In the genomic region with DNA sequence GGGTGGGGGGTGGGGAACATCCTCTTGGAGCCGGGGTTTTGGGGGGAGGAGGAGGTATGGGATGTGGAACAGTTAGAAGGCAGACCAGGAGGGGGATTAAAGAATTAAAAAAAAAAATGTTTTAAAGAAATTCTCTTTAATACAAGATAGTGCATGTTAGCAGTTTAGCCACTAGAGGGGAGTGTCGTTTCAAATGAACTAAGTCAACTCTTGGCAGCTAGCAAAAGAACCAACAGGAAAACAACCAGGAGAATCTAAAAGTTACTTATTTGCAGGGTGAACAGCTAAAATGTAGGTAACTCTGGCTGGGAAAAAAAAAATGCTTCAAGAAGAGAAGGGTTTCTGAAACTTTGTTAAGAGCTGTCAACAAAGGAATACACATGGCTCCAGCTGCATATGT, we compare ENCODE assay signal across 8 mouse cellular contexts. TPM values are rescaled to one million over a fixed set of nuclear protein-coding genes. Genes with fewer than 3 reads are reported as not detected.
DNase-seq lines count a peak whose midpoint lies in the region; ATAC-seq and TF ChIP-seq lines count a peak whose summit lies in the region.

No protein-coding gene starts in this region.

- DNase-seq in forebrain, embryonic 10.5 days (ENCODE audit: extremely low spot score, low spot score) = no peak
- DNase-seq in liver, adult 2 months (ENCODE audit: extremely low read depth, low read depth, low spot score) = peak; percentile 63
- no peak for DNase-seq in liver, embryonic 11.5 days (ENCODE audit: low spot score)
- peak; percentile 81 for DNase-seq in MEL-GATA-1-ER (ENCODE audit: extremely low read depth, low read depth)
- peak; percentile 14 for DNase-seq in thymus, postnatal 4 days
- DNase-seq in cerebellum, adult 18-20 months = no peak

- TF ChIP-seq POLR2A in liver, adult 2 months (IDR thresholded peaks at IDR 0.05; ENCODE audit: extremely low read depth, insufficient read depth, low read length) = no peak

- H3K4me3 ChIP-seq in forebrain, embryonic 13.5 days = no peak overlapping the region
- no peak overlapping the region for H3K4me3 ChIP-seq in forebrain, embryonic 10.5 days
- no peak overlapping the region for H3K4me3 ChIP-seq in liver, adult 2 months (ENCODE audit: insufficient read depth, low read depth, low read length)
- no peak overlapping the region for H3K4me3 ChIP-seq in liver, embryonic 11.5 days (ENCODE audit: low read depth, low read length)

- H3K9me3 ChIP-seq in forebrain, embryonic 13.5 days (replicated peaks) = no peaks in the 10 kb centered on the region
- H3K9me3 ChIP-seq in forebrain, embryonic 10.5 days = no peaks in the 10 kb centered on the region
- no peaks in the 10 kb centered on the region for H3K9me3 ChIP-seq in liver, embryonic 11.5 days (ENCODE audit: control insufficient read depth, low read length)

- TF ChIP-seq CTCF in liver, adult 2 months (IDR thresholded peaks at IDR 0.05; ENCODE audit: low read depth, low read length) = 0 out of 2 replicates have a peak, but pooled peaks have one; percentile 13

- H3K79me2 ChIP-seq in liver, adult 2 months (ENCODE audit: control insufficient read depth, insufficient read depth, low read length) = no peaks in the 10 kb centered on the region

- H3K27ac ChIP-seq in forebrain, embryonic 13.5 days = no peak overlapping the region
- H3K27ac ChIP-seq in forebrain, embryonic 10.5 days = no peak overlapping the region
- H3K27ac ChIP-seq in liver, adult 2 months (replicated peaks; ENCODE audit: insufficient read depth, low read depth, low read length) = no peak overlapping the region
- H3K27ac ChIP-seq in liver, embryonic 11.5 days (ENCODE audit: low read depth, low read length) = no peak overlapping the region

- peak; percentile 22; the same call in 1 of the 2 replicates for ATAC-seq in forebrain, embryonic 13.5 days
- ATAC-seq in liver, embryonic 11.5 days (replicated peaks; ENCODE audit: low FRiP score) = no peak
- ATAC-seq in hematopoietic stem cell, adult 5-6 weeks (replicated peaks in 1 of 2; ENCODE audit: insufficient read depth in 1 of 2, low FRiP score in 2 of 2, low TSS enrichment in 1 of 2, low read depth in 1 of 2, poor library complexity in 2 of 2, severe bottlenecking in 2 of 2) = peak; percentile 43; a peak in 2 of 4 replicates

- 8% methylated on average over 2 of the region's 2 CpGs for WGBS in forebrain, embryonic 13.5 days
- 12% methylated on average over 2 of the region's 2 CpGs for WGBS in forebrain, embryonic 10.5 days
- WGBS in liver, adult 2 months = 3% methylated on average over 2 of the region's 2 CpGs
- WGBS in liver, embryonic 11.5 days = 8% methylated on average over 2 of the region's 2 CpGs

- H3K4me2 ChIP-seq in forebrain, embryonic 13.5 days = no peak overlapping the region
- no peak overlapping the region for H3K4me2 ChIP-seq in liver, embryonic 11.5 days

- no peaks in the 10 kb centered on the region for H3K36me3 ChIP-seq in forebrain, embryonic 13.5 days (ENCODE audit: poor library complexity, severe bottlenecking)
- no peaks in the 10 kb centered on the region for H3K36me3 ChIP-seq in forebrain, embryonic 10.5 days (replicated peaks)
- H3K36me3 ChIP-seq in liver, adult 2 months (ENCODE audit: control insufficient read depth, insufficient read depth, low read length) = no peaks in the 10 kb centered on the region
- no peaks in the 10 kb centered on the region for H3K36me3 ChIP-seq in liver, embryonic 11.5 days (ENCODE audit: control insufficient read depth, insufficient read depth, low read length)

- H3K9ac ChIP-seq in forebrain, embryonic 13.5 days = no peak overlapping the region
- H3K9ac ChIP-seq in liver, adult 2 months (ENCODE audit: low read depth, low read length) = no peak overlapping the region
- H3K9ac ChIP-seq in liver, embryonic 11.5 days (ENCODE audit: low read depth, low read length) = no peak overlapping the region

- peaks cover 13% of the 10 kb centered on the region for H3K4me1 ChIP-seq in forebrain, embryonic 13.5 days
- H3K4me1 ChIP-seq in forebrain, embryonic 10.5 days = peaks cover 14% of the 10 kb centered on the region
- peaks cover 3% of the 10 kb centered on the region; the same call in 1 of the 2 replicates for H3K4me1 ChIP-seq in liver, adult 2 months (ENCODE audit: control insufficient read depth, insufficient read depth, low read length)
- peaks cover 10% of the 10 kb centered on the region; the same call in 1 of the 2 replicates for H3K4me1 ChIP-seq in liver, embryonic 11.5 days (replicated peaks; ENCODE audit: control insufficient read depth, insufficient read depth, low read length)

- peaks cover 44% of the 10 kb centered on the region for H3K27me3 ChIP-seq in forebrain, embryonic 13.5 days
- peaks cover 51% of the 10 kb centered on the region for H3K27me3 ChIP-seq in forebrain, embryonic 10.5 days (ENCODE audit: poor library complexity, severe bottlenecking)
- peaks cover 14% of the 10 kb centered on the region for H3K27me3 ChIP-seq in liver, adult 2 months (ENCODE audit: control insufficient read depth, insufficient read depth, low read length)
- H3K27me3 ChIP-seq in liver, embryonic 11.5 days (replicated peaks; ENCODE audit: control insufficient read depth, insufficient read depth, low read length) = peaks cover 17% of the 10 kb centered on the region

RNA-seq across cellular contexts. Expression of a gene that starts 1.5 kb away (rescaled TPM):
- 0.93 and 1.1 TPM in 2 replicates for polyA plus RNA-seq in forebrain, embryonic 13.5 days (2015; fragmentation: Nextera tagmentation; extraction: Ambion mirVana)
- polyA plus RNA-seq in forebrain, embryonic 10.5 days (2016; fragmentation: Nextera tagmentation; extraction: Ambion mirVana) = 0.57 and 1.1 TPM in 2 replicates
- total RNA-seq in liver, adult 2 months (2014; rRNA removed) = 0.20 and 0.28 TPM in 2 replicates
- polyA plus RNA-seq in liver, adult 2 months (2012; rRNA removed) = 0.20 and 0.27 TPM in 2 replicates
- 15.8 and 18.0 TPM in 2 replicates for polyA plus RNA-seq in liver, embryonic 11.5 days (2014; fragmentation: Nextera tagmentation; extraction: Ambion mirVana)
- total RNA-seq in hematopoietic stem cell, adult 5-6 weeks (2017) = 34.0 and 39.9 TPM in 2 replicates

RNA-seq across cellular contexts. Expression of a gene that starts 31.2 kb away (rescaled TPM):
- 141 and 144 TPM in 2 replicates for polyA plus RNA-seq in forebrain, embryonic 13.5 days (2015; fragmentation: Nextera tagmentation; extraction: Ambion mirVana)
- polyA plus RNA-seq in forebrain, embryonic 10.5 days (2016; fragmentation: Nextera tagmentation; extraction: Ambion mirVana) = 122 and 127 TPM in 2 replicates
- total RNA-seq in liver, adult 2 months (2014; rRNA removed) = 24.8 and 26.5 TPM in 2 replicates
- polyA plus RNA-seq in liver, adult 2 months (2012; rRNA removed) = 4.2 and 4.4 TPM in 2 replicates
- polyA plus RNA-seq in liver, embryonic 11.5 days (2014; fragmentation: Nextera tagmentation; extraction: Ambion mirVana) = 119 and 129 TPM in 2 replicates
- 245 and 274 TPM in 2 replicates for total RNA-seq in hematopoietic stem cell, adult 5-6 weeks (2017)

Comparison
In these comparisons a context has a peak if more than half of its experiments do, and no peak if none do; other contexts are left out.
1. DNase-seq: peak in liver, adult 2 months (single experiment), MEL-GATA-1-ER (single experiment) and thymus, postnatal 4 days (single experiment); none in forebrain, embryonic 10.5 days (single experiment), liver, embryonic 11.5 days (single experiment) and cerebellum, adult 18-20 months (0 of 2).
2. RNA of a gene that starts 31.2 kb away (polyA plus RNA-seq): 141 to 144 TPM in forebrain, embryonic 13.5 days, 122 to 127 TPM in forebrain, embryonic 10.5 days and 119 to 129 TPM in liver, embryonic 11.5 days; 4.2 to 4.4 TPM in liver, adult 2 months; every median in the first group is over 10 times any median in the second.